Mouse (Mus musculus) embryonic facial prominence, embryonic 11.5 days (tissue): ENCODE measurements around the gene Cdc42ep4. TPM values are rescaled to one million over a fixed set of nuclear protein-coding genes. Genes with fewer than 3 reads are reported as not detected.
A peak's percentile ranks its signal among the peaks of the same experiment; 100 is the strongest.

Experiments
- ATAC-seq: fragments of 200-750 bp; cut with Nextera tagmentation; replicated peaks from 2 replicates; pipeline ENCODE4 v1.8.0; 2017; ENCODE audit warnings: low read depth; ENCODE audit not compliant: insufficient number of reproducible peaks, low FRiP score, low TSS enrichment
- DNase-seq: peaks from one replicate; pipeline ENCODE4 v3.0.0-alpha.2; 2015; ENCODE audit warnings: low spot score
- H3K27ac ChIP-seq: fragments of 300-500 bp; sonication (generic); replicated peaks from 2 replicates; pipeline ENCODE4 v1.5.1; 2014; ENCODE audit warnings: mild to moderate bottlenecking, low read depth, low read length, control low read depth
- H3K27me3 ChIP-seq: fragments of 300-500 bp; sonication (generic); 2 replicates; pipeline ENCODE4 v1.6.1; 2014; ENCODE audit warnings: mild to moderate bottlenecking, low read length, moderate library complexity, mixed read lengths; ENCODE audit not compliant: control insufficient read depth, insufficient read depth
- H3K36me3 ChIP-seq: fragments of 300-500 bp; sonication (generic); replicated peaks from 2 replicates; pipeline ENCODE4 v1.6.1; 2014; ENCODE audit warnings: low read depth, mild to moderate bottlenecking, low read length, moderate library complexity, mixed read lengths; ENCODE audit not compliant: control insufficient read depth, insufficient read depth
- H3K4me1 ChIP-seq: fragments of 300-500 bp; sonication (generic); 2 replicates; pipeline ENCODE4 v1.6.1; 2014; ENCODE audit warnings: low read length, mixed read lengths; ENCODE audit not compliant: control insufficient read depth, insufficient read depth
- H3K4me2 ChIP-seq: fragments of 300-500 bp; sonication (generic); 2 replicates; pipeline ENCODE4 v1.6.1; 2014; ENCODE audit warnings: low read depth, mild to moderate bottlenecking, control low read depth, low read length, moderate library complexity
- H3K4me3 ChIP-seq: fragments of 300-500 bp; sonication (generic); 2 replicates; pipeline ENCODE4 v1.5.1; 2014; ENCODE audit warnings: low read depth, low read length, control low read depth
- H3K9ac ChIP-seq: fragments of 300-500 bp; sonication (generic); replicated peaks from 2 replicates; pipeline ENCODE4 v1.6.1; 2014; ENCODE audit warnings: mild to moderate bottlenecking, control low read depth, low read length
- H3K9me3 ChIP-seq: fragments of 300-500 bp; sonication (generic); replicated peaks from 2 replicates; pipeline ENCODE4 v1.6.1; 2016; ENCODE audit warnings: mild to moderate bottlenecking, low read length, inconsistent platforms, mixed read lengths; ENCODE audit not compliant: control insufficient read depth
- WGBS: fragments of 180-500 bp; shearing (Covaris S2); extraction: QIAGEN DNeasy Blood & Tissue Kit; methylation state at CpG from one replicate; pipeline ENCODE4 v1.1.7; 2014; 5-methylcytosine and 5-hydroxymethylcytosine counted together
- polyA plus RNA-seq: library from polyadenylated mRNA; unstranded; fragments of >200 nt; fragmentation: Nextera tagmentation; extraction: Ambion mirVana; gene quantifications from 2 replicates; pipeline ENCODE4 v1.2.1, GENCODE M21; 2014

Gene Cdc42ep4
- polyA plus RNA-seq: 59.1 and 63.7 TPM in 2 replicates

- WGBS: under 1% methylated on average over 44 of the region's 44 CpGs
- peak within 1 kb of the TSS; percentile 90 for H3K4me3 ChIP-seq
- ATAC-seq: peak; percentile 80
- H3K27me3 ChIP-seq: no peaks in the 10 kb centered on the region
- peak within 1 kb of the TSS; percentile 99 for H3K27ac ChIP-seq
- no peaks in the 10 kb centered on the region for H3K9me3 ChIP-seq
- DNase-seq: peak; percentile 98
- peaks cover 14% of the 10 kb centered on the region; the same call in 1 of the 2 replicates for H3K4me1 ChIP-seq
- H3K4me2 ChIP-seq: peak within 1 kb of the TSS; percentile 93
- no peaks in the 10 kb centered on the region for H3K36me3 ChIP-seq
- H3K9ac ChIP-seq: peak within 1 kb of the TSS; percentile 97
Observed at GRCm38 (mm10) chr11:113751484-113752084, at the start of gene Cdc42ep4. Gene Cdc42ep4, minus strand, starts transcription at chr11:113751881.

- ATAC-seq (no peak), DNase-seq (no peak)
- no peak overlapping the region for H3K27ac ChIP-seq
- H3K9ac ChIP-seq: no peak overlapping the region
- no peak overlapping the region for H3K4me3 ChIP-seq
- 98% methylated on average over 12 of the region's 12 CpGs for WGBS
- no peaks in the 10 kb centered on the region for H3K9me3 ChIP-seq
- H3K4me1 ChIP-seq: peaks cover 3% of the 10 kb centered on the region; the same call in 1 of the 2 replicates
- no peaks in the 10 kb centered on the region for H3K27me3 ChIP-seq
- H3K4me2 ChIP-seq: no peak overlapping the region
- H3K36me3 ChIP-seq: no peaks in the 10 kb centered on the region
Observed at GRCm38 (mm10) chr11:113800026-113800425, 48.3 kb upstream of the Cdc42ep4 start.

GRCm38 (mm10) chr11:113799041-113799447, 47.4 kb upstream of the Cdc42ep4 start:
- Histone ChIP-seq H3K27ac (no peak overlapping the region), H3K4me3 (no peak overlapping the region), H3K4me2 (no peak overlapping the region), H3K4me1 (peaks cover 3% of the 10 kb centered on the region; the same call in 1 of the 2 replicates), H3K9ac (no peak overlapping the region), H3K36me3 (no peaks in the 10 kb centered on the region), H3K27me3 (no peaks in the 10 kb centered on the region), H3K9me3 (no peaks in the 10 kb centered on the region)
- no peak for ATAC-seq
- no peak for DNase-seq
- 75% methylated on average over 14 of the region's 14 CpGs for WGBS

GRCm38 (mm10) chr11:113798011-113798410, 46.3 kb upstream of the Cdc42ep4 start:
- no peak for ATAC-seq
- no peak for DNase-seq

GRCm38 (mm10) chr11:113797014-113797983, 45.6 kb upstream of the Cdc42ep4 start:
- DNase-seq: no peak
- no peaks in the 10 kb centered on the region for H3K9me3 ChIP-seq
- H3K9ac ChIP-seq: no peak overlapping the region; the same call in 1 of the 2 replicates
- H3K4me2 ChIP-seq: no peak overlapping the region
- no peak overlapping the region for H3K27ac ChIP-seq
- no peaks in the 10 kb centered on the region for H3K27me3 ChIP-seq
- no peak overlapping the region for H3K4me3 ChIP-seq
- 64% methylated on average over 19 of the region's 19 CpGs for WGBS
- peaks cover 3% of the 10 kb centered on the region; the same call in 1 of the 2 replicates for H3K4me1 ChIP-seq
- H3K36me3 ChIP-seq: no peaks in the 10 kb centered on the region
- ATAC-seq: no peak

More at GRCm38 (mm10) chr11:113798011-113798410, 46.3 kb upstream of the Cdc42ep4 start:
- Histone ChIP-seq H3K36me3 (no peaks in the 10 kb centered on the region), H3K9me3 (no peaks in the 10 kb centered on the region), H3K4me1 (peaks cover 3% of the 10 kb centered on the region; the same call in 1 of the 2 replicates), H3K4me3 (no peak overlapping the region), H3K9ac (no peak overlapping the region), H3K4me2 (no peak overlapping the region), H3K27me3 (no peaks in the 10 kb centered on the region), H3K27ac (no peak overlapping the region)
- 77% methylated on average over 6 of the region's 6 CpGs for WGBS

GRCm38 (mm10) chr11:113795846-113796245, 44.2 kb upstream of the Cdc42ep4 start:
- Histone ChIP-seq H3K27ac (no peak overlapping the region), H3K4me1 (peaks cover 3% of the 10 kb centered on the region; the same call in 1 of the 2 replicates), H3K9ac (no peak overlapping the region), H3K27me3 (no peaks in the 10 kb centered on the region), H3K36me3 (no peaks in the 10 kb centered on the region), H3K9me3 (no peaks in the 10 kb centered on the region), H3K4me2 (no peak overlapping the region), H3K4me3 (no peak overlapping the region)
- ATAC-seq (no peak), DNase-seq (no peak)
- WGBS: 90% methylated on average over 12 of the region's 12 CpGs

- H3K4me2 ChIP-seq: no peak overlapping the region
- WGBS: 46% methylated on average over 16 of the region's 16 CpGs
- no peaks in the 10 kb centered on the region for H3K36me3 ChIP-seq
- no peaks in the 10 kb centered on the region for H3K9me3 ChIP-seq
- no peaks in the 10 kb centered on the region for H3K27me3 ChIP-seq
- H3K4me3 ChIP-seq: no peak overlapping the region
- H3K4me1 ChIP-seq: 0 out of 2 replicates have a peak, but pooled peaks cover 2% of the 10 kb centered on the region
- no peak overlapping the region; the same call in 1 of the 2 replicates for H3K27ac ChIP-seq
- peak; percentile 51 for ATAC-seq
- H3K9ac ChIP-seq: no peak overlapping the region; the same call in 1 of the 2 replicates
- peak; percentile 53 for DNase-seq
Observed at GRCm38 (mm10) chr11:113791357-113792215, 39.9 kb upstream of the Cdc42ep4 start.
